Mouse (Mus musculus): Measurements from ENCODE around the gene Olfr697.
"Not testable (repeated sequence)": the region's sequence is repeated elsewhere in the genome, so short reads cannot be mapped to it uniquely, and the experiment has no call there.

The Olfr697 gene

DNA sequence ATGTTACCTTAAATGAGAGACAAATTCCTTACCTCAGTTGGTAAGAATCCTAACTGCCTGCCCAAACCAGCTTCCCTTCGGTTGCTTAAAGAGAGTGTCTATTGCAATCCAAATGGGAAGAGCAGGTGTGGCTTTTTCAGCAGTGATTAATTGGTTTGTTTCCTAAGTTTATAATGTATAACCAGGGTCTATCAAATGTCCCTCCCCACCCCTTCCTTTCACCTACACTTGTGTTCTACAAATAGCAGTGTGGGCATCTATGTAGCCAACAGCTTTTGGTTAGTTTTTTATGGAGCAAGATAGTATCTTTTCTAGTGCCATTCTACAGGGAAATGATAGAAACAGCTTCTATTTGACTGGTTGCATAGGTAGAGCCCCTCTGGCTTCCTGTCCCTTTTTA lies at the start of gene Olfr697:
Olfr697 (minus strand) TSS at position 101 of the 400 bp plus-strand sequence.
- DNase-seq (ENCODE audit: low read depth, low spot score) = no peak

DNA sequence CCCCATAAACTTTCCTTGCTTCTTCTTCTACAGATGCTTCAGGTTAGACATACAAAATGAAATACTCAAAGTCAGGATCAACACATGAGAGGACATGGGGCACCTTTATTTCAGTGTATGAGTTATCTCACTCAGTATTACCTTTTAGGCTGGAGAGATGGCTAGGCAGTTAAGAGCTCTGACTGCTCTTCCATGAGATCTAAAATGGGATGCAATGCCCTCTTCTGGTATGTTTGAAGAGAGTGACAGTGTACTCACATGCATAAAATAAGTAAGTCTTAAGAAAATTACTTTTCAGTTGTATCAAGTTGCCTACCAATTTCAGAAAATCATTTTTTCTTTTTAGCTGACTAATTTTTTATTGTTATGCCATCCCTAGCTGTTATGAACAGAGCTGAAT lies 46.1 kb upstream of the Olfr697 start:
- DNase-seq (ENCODE audit: low read depth, low spot score) = no peak

DNA sequence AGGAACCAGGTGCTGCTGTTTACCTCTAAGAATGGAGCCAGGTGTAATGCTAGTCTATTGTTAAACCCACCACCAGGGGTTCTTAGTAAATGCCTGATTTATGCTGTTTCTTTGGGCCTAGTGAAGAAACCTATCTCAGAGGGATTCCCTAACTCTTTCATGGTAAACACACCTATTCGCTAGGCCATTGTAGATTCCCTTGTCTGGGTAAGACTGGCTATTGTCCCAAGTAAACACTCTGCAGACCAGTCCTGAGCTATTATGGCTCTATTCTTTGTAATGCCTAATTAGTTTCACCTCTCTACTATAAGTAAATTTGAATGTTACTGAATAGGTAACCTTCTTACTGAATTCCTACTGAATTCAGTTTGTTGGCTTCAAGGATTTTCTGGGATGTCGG lies 18.8 kb upstream of the Olfr697 start:
- not testable (repeated sequence) for DNase-seq (ENCODE audit: low read depth, low spot score)

DNA sequence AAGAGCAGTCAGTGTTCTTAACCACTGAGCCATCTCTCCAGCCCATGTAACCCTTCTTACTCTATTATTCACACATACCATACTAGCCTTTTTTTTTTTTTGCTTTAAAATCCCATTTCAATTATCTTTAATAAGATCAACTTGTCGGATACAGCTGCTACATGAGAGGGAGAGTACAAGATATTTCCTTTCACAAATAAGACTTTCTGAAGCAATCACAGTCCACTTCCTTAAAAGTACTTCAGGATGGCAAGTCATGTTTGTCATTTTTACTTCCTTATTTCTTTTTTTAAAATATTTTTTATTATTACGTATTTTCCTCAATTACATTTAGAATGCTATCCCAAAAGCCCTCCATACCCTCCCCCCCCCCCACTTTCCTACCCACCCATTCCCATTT lies 16.6 kb upstream of the Olfr697 start:
- no peak for DNase-seq (ENCODE audit: low read depth, low spot score)

DNA sequence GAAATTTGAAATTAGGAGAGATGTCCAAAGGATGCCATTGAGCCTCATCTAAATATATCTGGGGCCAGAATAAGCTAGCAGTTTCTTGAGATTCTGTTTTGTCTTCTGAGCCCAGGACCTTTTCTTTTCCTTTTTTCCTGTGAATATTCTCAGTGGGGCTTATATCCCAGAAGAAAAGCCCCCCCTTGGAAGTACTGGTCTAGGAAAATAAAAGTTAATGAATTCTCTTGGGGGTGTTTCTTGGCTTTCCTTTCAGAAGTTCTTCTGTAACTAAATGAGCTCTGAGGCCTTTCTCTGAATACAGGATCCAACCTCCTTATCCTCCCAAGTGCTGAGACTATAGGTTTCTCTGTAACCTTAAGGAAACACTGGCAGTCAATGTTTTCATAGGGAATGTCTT lies 13.1 kb upstream of the Olfr697 start, which contains the start of gene Olfr698:
Olfr698 (minus strand) TSS at position 101 of the 400 bp plus-strand sequence.
- DNase-seq (ENCODE audit: low read depth, low spot score) = no peak

DNA sequence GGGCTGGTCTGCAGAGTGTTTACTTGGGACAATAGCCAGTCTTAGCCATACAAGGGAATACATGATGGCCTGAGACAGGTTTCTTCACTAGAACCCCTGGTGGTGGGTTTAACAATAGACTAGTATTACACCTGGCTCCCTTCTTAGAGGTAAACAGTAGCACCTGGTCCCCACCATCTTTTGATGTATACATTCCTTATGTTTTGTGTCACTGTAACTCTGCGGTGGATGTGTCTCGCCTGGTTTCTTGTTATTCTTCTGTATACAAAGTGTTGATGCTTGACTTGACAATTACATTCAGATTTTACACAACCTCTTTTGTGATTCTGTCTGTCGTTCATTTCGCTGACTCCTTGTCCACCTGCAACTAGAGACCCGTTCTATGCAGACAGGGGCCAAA lies 3.6 kb upstream of the Olfr697 start:
- DNase-seq (ENCODE audit: low read depth, low spot score) = no peak

DNA sequence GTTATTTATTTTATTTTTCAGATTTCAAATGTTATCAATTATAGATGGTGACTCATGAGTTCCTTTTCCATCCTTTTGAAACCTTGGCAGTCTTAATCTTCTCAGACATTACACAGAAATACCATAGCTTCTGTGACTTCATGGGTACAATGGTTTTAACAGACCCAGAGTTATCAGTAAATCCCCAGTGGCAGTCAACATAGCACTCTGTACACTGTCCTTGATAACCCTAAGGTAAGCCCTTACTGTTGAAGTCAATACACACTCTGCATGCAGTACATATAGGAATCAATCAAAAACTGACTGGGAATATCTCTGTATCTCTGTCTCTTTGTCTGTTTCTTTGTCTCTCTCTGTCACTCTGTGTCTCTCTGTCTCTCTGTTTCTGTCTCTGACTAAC lies 5.2 kb downstream of the Olfr697 start:
- DNase-seq (ENCODE audit: low read depth, low spot score) = no peak

DNA sequence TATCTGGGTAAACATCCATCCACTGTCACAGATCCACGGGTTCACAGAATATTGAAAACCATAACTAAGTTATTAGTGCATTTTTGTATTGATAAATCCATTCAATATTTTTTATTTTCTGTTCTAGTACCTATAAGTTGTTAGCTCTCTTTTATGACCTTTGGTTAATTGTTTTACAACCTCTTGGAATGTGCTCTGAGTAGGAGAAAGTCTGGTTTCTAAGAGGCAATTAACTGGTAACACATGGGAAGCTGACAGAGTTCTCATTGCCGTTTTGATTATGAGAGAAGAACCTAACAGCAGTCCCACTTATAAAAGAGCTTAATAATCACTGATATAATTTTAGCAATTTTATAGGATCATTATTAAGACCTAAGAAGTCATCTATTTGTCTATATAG lies 8.5 kb downstream of the Olfr697 start:
- no peak for DNase-seq (ENCODE audit: low read depth, low spot score)

DNA sequence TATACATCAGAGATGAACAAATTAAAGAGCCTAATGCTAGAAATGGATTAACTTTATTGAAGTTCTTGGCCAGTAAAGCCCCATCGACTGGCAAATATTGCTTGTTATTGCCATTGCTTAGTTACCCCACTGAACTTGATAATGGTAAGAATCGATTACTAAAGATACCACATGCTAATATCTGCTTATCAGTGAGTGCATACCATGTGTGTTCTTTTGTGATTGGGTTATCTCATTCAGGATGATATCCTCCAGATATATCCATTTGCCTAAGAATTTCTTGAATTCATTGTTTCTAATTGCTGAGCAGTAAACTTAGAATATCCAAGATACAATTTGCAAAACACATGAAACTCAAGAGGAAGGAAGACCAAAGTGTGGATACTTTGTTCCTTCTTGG lies 16.6 kb downstream of the Olfr697 start:
- DNase-seq (ENCODE audit: low read depth, low spot score) = not testable (repeated sequence)

DNA sequence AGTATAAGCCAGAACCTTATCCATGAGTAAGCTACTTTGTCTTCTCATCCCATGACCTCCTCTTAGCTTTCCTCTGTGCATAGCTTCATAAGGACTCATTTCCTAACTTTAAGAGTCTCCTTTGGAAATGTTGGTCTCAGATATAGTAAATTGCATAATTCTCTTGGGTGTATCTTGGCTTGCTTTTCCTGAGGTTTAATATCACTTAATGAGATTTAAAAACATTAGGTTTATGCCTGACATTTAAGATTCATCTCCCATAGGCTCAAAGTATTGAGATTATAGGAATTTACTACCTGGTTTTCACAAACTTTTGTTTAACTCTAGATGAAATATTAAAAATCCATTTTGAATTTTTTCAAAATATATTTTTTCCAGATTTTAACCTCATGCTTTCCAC lies 25.9 kb downstream of the Olfr697 start, which contains the start of gene Olfr695:
Olfr695 (minus strand) TSS at position 101 of the 400 bp plus-strand sequence.
- no peak for DNase-seq (ENCODE audit: low read depth, low spot score)

DNA sequence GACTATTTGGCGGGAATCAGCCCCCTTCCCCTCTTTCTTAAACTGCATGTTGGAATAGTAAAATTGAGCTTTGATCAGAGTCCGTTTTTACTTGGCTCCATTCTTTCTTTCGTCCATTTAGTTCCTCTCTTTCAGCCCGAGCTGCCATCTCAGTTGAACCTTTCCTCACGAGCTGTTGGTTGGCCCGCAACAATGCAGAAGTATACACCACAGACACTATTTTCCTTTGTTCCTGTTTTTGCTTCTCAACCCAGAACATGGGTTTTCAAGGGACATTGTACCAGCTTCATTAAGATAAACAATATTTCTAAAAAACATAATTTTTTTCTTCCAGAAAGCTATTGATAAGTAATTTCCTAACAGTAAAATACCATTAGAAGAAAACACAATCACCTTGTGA lies 30.8 kb downstream of the Olfr697 start:
- DNase-seq (ENCODE audit: low read depth, low spot score) = no peak

DNA sequence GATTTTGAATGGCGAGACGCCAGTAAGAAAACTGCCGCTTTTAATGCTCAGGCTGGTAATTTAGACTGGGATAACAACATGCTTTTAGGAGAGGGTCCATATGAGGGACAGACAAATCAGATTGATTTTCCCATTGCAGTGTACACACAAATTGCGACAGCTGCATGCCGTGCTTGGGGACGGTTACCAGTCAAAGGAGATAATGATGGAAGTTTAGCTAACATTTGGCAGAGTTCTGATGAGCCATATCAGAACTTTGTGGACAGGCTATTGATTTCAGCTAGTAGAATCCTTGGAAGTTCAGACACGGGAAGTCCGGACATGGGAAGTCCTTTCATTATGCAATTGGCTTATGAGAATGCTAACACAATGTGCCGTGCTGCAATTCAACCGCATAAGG lies 34.5 kb downstream of the Olfr697 start:
- not testable (repeated sequence) for DNase-seq (ENCODE audit: low read depth, low spot score)

DNA sequence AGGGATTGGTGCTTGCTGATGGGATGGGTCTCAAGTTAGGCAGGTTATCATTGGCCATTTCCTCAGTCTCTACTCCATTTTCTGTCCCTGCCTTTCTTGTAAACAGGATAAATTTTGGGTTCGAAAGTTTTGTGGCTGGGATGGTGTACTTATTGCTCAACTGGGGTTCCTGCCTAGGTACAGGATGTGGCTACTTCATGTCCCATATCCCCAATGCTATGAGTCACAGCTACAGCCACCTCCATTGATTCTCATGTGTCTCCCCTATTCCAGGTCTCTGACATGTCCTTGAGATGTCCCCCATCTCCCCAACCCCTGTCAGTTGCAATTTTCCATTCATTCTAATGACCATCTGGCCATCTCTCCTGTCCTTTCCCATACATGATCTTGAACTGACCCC lies 45.4 kb downstream of the Olfr697 start:
- no peak for DNase-seq (ENCODE audit: low read depth, low spot score)

DNA sequence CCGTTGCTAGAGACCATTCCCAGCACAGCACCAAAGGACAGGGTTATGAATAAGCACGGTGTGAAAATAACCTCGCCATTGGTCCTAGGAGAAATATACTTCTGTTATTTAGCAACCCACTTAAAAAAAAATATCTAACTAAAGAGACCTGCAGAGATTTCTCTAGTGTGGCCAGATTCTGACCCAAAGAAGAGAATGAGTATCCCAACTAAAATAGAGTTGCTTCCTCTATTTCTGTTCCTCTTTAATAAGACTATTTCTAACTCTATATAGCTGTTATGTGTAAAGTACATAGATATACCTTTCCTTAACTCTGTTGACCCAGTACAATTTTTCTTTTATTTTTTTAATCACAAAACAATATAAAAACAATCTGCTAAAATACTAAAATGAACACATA lies 49.3 kb downstream of the Olfr697 start:
- DNase-seq (ENCODE audit: low read depth, low spot score) = no peak

DNA sequence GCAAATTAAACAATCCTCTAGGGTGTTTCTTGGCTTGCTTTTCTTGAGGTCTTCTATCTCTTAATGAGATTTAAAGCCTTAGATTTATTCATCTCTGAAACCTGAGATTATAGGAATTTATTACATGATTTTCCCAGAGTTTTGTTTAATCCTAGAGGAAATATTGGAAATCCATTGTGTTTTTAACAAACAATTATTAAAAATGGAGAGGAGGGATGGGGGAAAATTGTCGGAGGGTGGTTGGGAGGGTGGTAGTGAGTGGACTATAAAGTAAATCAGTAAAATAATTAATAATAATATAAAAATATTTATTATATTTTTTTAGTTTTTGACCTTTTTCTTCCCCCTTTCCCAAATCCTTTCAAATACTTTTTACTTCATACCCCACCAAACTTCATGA lies 50.5 kb downstream of the Olfr697 start, which contains the start of gene Olfr694:
Olfr694 (minus strand) TSS at position 101 of the 400 bp plus-strand sequence.
- no peak for DNase-seq (ENCODE audit: low read depth, low spot score)

Measured in c-Kit-negative CD71-positive TER-119-positive erythroid progenitor cells, embryonic 14.5 days (primary cell).